Mouse (Mus musculus): ENCODE measurements around the gene Plod3. TPM values are rescaled to one million over a fixed set of nuclear protein-coding genes. Genes with fewer than 3 reads are reported as not detected.
A peak's percentile ranks its signal among the peaks of the same experiment; 100 is the strongest.

Plod3 gene
- total RNA-seq, 2 experiments from 2014 or later: 33.7 to 38.5 TPM

DNA sequence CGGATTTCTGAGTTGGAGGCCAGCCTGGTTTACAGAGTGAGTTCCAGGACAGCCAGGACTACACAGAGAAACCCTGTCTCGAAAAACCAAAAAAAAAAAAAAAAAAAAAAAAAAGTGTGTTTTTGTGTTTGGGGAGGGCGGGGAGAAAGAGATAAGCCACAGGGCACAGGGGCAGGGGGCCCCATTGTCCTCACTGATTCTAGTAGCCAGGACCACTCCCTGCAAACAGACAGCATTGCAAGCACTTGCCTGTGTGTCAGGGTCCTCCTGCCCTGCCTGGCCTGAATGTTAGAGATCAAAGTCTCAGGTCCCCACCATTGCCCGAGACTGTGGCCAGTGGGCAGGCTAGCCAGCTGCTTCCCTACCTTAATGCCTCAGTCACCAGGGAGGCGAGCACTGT is 12.6 kb downstream of the Plod3 start:
- no peak for DNase-seq (ENCODE audit: low spot score in 2 of 2)
- intact Hi-C loops (cut with DNase I): no loop called here

GRCm38 (mm10) chr5:137000612-137001011 is 13.8 kb downstream of the Plod3 start:
- intact Hi-C loops (cut with DNase I): no loop called here
- DNase-seq (ENCODE audit: low spot score in 2 of 2): no peak

DNA sequence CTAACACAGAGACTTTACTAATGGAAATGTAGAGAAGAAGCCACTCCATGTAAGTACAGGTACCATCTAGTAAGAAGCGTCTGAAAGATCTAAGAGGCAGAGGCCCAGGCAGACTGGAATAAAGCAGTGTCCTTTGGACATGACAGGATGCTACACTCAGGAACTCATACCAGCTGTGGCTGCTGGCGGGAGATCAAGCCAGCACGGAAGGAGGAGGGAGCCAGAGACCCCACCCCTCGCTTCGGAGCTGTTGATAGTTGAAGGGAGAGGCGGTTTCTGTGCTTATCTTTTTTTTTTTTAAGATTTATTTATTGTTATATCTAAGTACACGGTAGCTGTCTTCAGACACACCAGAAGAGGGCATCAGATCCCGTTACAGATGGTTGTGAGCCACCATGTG is 20.5 kb downstream of the Plod3 start:
- no peak for DNase-seq (ENCODE audit: low spot score in 2 of 2)
- intact Hi-C loops (cut with DNase I): no loop called here

DNA sequence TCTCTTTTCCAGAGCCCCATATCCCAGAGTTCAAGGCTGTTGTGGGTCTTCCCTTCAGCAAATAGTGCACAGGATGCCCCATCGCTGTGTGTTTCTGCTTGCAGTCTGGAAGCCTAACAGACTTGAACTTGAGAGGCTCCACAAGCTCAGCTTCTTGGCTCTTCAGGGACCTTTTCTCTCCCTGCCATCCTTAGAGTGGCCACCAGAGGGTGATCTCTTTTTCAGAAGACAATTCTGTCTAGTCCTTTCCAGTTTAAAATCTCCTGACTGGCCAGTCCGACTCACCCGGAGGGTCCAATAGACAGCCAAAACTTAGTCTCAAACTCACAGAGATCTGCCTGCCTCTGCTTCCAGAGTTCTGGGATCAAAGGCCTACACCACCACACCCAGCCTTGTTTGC is 23.2 kb downstream of the Plod3 start:
- intact Hi-C loops (cut with DNase I): no loop called here

GRCm38 (mm10) chr5:137012401-137012950 is 25.7 kb downstream of the Plod3 start:
- no peak for DNase-seq (ENCODE audit: low spot score in 2 of 2)

More for the DNA sequence above, 23.2 kb downstream of the Plod3 start:
- peak; percentile 47 to 67 for DNase-seq (ENCODE audit: low spot score in 2 of 2)

GRCm38 (mm10) chr5:137015913-137016312 is 29.1 kb downstream of the Plod3 start:
- intact Hi-C loops (cut with DNase I): no loop called here
- no peak for DNase-seq (ENCODE audit: low spot score in 2 of 2)

More at GRCm38 (mm10) chr5:137012401-137012950, 25.7 kb downstream of the Plod3 start:
- intact Hi-C loops (cut with DNase I): no loop called here

- no peak for DNase-seq (ENCODE audit: low spot score in 2 of 2)
- intact Hi-C loops (cut with DNase I): loop anchor here (2.0 kb wide), 1 partner anchor 82 kb away; no protein-coding TSS in a partner anchor
Measured at GRCm38 (mm10) chr5:137024318-137024717, 37.5 kb downstream of the Plod3 start.

- DNase-seq (ENCODE audit: low spot score in 2 of 2): peak; percentile 79 to 85
- intact Hi-C loops (cut with DNase I): loop anchor here (2.0 kb wide), 1 partner anchor 82 kb away; no protein-coding TSS in a partner anchor
Measured at GRCm38 (mm10) chr5:137025132-137025531, 38.3 kb downstream of the Plod3 start.

DNA sequence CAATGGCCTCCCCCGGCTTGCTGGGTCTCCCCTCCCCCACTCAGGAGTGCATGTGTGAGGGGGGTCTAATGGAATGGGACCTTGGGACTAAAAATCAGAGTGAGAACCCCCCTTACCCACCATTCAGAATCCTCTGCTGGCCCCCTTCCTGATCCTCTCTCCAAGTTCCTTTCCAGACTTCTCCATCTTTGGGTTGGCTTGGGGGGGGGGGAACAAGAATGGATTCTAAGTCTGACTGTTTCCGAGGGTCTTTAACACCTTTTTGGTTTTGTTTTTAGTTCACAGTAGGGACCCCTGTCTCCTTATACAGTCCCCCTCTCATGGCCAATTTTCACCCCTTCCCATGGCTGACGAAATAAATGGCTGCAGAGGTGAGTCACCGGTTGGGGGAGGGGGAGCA is 39.3 kb downstream of the Plod3 start, which contains the start of gene Vgf:
Vgf (plus strand) TSS at position 301 of the 400 bp plus-strand sequence.
- intact Hi-C loops (cut with DNase I): no loop called here
- DNase-seq (ENCODE audit: low spot score in 2 of 2): no peak

- intact Hi-C loops (cut with DNase I): no loop called here
- no peak for DNase-seq (ENCODE audit: low spot score in 2 of 2)
Measured at GRCm38 (mm10) chr5:137028561-137029272, 41.9 kb downstream of the Plod3 start.

- intact Hi-C loops (cut with DNase I): no loop called here
- no peak for DNase-seq (ENCODE audit: low spot score in 2 of 2)
Measured at GRCm38 (mm10) chr5:137029273-137029585, 42.4 kb downstream of the Plod3 start.

DNA sequence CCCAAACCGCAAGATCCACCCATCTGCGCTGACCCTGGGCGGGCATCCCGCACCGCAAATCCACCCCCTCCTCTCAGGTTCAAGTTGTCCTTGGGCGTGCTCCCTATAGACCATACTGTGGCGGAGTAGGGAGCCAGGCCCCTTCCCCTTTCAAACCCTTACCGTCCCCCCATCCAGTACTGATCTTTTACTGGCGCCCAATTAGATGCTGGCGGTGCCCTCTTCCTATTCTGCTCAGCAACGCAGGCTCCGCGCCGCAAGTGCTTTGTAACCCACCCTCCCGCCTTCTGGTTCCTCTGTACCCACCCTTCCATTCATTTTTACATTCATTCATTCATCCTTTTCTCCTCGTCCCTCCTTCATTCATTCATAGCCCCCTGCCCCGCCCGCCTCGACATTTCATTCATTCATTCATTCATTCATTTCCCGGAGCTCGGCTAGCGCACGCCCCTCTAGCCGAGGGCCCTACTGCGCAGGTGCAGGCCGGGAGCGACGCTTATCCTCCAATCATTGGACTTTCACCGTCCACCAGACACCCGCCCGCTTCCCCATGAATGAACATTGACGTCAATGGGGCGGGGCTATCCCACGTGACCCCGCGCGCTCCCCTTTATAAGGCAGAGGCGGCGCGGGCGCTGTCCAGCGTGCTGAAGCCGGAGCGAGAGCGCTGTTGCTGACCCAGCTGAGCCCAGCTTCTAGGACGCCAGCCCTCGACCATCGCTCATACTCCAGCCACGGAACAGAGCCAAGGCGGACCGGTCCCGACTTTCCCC is 43.0 kb downstream of the Plod3 start:
- intact Hi-C loops (cut with DNase I): loop anchor here (2.0 to 10.0 kb wide), 2 partner anchors 43 to 505 kb away; partner anchors contain the start of genes Epo, Gnb2 and Plod3
- peak; percentile 95 to 97 for DNase-seq (ENCODE audit: low spot score in 2 of 2)

- intact Hi-C loops (cut with DNase I): loop anchor here (2.0 to 10.0 kb wide), 2 partner anchors 44 to 504 kb away; partner anchors contain the start of genes Epo, Gnb2 and Plod3
Measured at GRCm38 (mm10) chr5:137030416-137030810, 43.6 kb downstream of the Plod3 start.

DNA sequence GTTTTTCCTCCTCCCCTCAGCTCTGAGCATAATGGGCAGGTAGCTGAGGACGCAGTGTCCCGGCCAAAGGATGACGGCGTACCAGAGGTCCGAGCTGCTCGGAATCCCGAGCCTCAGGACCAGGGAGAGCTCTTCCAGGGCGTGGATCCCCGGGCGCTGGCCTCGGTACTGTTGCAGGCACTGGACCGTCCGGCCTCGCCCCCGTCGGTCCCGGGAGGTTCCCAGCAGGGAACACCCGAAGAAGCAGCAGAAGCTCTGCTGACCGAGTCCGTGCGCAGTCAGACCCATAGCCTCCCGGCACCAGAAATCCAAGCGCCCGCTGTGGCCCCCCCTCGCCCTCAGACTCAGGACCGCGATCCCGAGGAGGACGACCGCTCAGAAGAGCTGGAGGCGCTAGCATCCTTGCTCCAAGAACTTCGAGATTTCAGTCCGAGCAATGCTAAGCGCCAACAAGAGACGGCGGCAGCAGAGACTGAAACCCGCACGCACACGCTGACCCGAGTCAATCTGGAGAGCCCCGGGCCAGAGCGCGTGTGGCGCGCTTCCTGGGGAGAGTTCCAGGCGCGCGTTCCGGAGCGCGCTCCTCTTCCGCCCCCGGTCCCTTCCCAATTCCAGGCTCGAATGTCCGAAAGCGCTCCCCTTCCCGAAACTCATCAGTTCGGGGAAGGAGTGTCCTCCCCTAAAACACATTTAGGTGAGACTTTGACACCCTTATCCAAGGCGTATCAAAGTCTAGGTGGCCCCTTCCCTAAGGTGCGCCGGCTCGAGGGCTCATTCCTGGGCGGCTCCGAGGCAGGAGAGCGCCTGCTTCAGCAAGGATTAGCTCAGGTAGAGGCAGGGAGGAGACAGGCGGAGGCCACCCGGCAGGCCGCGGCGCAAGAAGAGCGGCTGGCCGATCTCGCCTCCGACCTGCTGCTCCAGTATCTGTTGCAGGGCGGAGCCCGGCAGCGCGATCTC is 44.5 kb downstream of the Plod3 start:
- peak; percentile 35 to 39 for DNase-seq (ENCODE audit: low spot score in 2 of 2)
- intact Hi-C loops (cut with DNase I): loop anchor here (2.0 to 10.0 kb wide), 4 partner anchors 45 to 503 kb away; partner anchors contain the start of genes Epo, Gnb2 and Plod3

More at GRCm38 (mm10) chr5:137030416-137030810, 43.6 kb downstream of the Plod3 start:
- peak in 1 of 2 experiments; percentile 66 for DNase-seq (ENCODE audit: low spot score in 2 of 2)

GRCm38 (mm10) chr5:137032033-137032421 is 45.2 kb downstream of the Plod3 start:
- intact Hi-C loops (cut with DNase I): loop anchor here (2.0 to 10.0 kb wide), 3 partner anchors 71 to 503 kb away; partner anchors contain the start of genes Epo and Gnb2
- DNase-seq (ENCODE audit: low spot score in 2 of 2): peak; percentile 68 to 71

DNA sequence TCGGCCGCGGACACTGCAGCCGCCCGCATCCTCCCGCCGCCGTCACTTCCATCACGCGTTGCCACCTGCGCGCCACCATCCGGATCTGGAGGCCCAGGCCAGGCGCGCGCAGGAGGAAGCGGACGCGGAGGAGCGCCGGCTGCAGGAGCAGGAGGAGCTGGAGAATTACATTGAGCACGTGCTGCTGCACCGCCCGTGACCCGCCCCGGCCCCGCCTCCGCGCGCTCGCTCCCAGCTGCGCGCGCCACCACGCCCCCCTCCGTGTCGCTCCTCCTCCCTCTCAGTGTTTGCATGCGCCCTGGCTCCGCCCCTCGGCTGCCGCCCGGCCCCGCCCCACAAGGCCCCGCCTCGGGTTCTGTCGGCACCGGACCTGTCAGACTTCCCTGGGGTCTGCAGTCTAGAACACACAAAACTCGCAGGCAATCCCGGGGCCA is 45.8 kb downstream of the Plod3 start:
- peak; percentile 82 to 88 for DNase-seq (ENCODE audit: low spot score in 2 of 2)
- intact Hi-C loops (cut with DNase I): loop anchor here (2.0 to 10.0 kb wide), 3 partner anchors 70 to 502 kb away; partner anchors contain the start of genes Epo and Gnb2

GRCm38 (mm10) chr5:137036211-137036610 is 49.4 kb downstream of the Plod3 start:
- DNase-seq (ENCODE audit: low spot score in 2 of 2): peak; percentile 37 to 67
- intact Hi-C loops (cut with DNase I): loop anchor here (10.0 kb wide), 1 partner anchor 499 kb away; the partner anchor contains the start of genes Epo and Gnb2

GRCm38 (mm10) chr5:137039453-137039852 is 52.6 kb downstream of the Plod3 start:
- intact Hi-C loops (cut with DNase I): loop anchor here (10.0 kb wide), 1 partner anchor 495 kb away; the partner anchor contains the start of genes Epo and Gnb2
- no peak for DNase-seq (ENCODE audit: low spot score in 2 of 2)

GRCm38 (mm10) chr5:137041442-137041841 is 54.6 kb downstream of the Plod3 start:
- intact Hi-C loops (cut with DNase I): no loop called here

More at GRCm38 (mm10) chr5:137041442-137041841, 54.6 kb downstream of the Plod3 start:
- no peak for DNase-seq (ENCODE audit: low spot score in 2 of 2)

Data from left cerebral cortex, postnatal 25 days (tissue).